Mouse (Mus musculus) E14TG2a.4 (cell line): ENCODE data around the gene Suv39h1.
A peak's percentile ranks its signal among the peaks of the same experiment; 100 is the strongest.
"Not testable (repeated sequence)": the region's sequence is repeated elsewhere in the genome, so short reads cannot be mapped to it uniquely, and the experiment has no call there.

Source experiments
- H3K27me3 ChIP-seq: 2 replicates; pipeline ENCODE4 v1.6.1; 2014; ENCODE audit warnings: low read length, control low read depth; ENCODE audit not compliant: insufficient read depth
- H3K36me3 ChIP-seq: 2 replicates; pipeline ENCODE4 v1.6.1; 2014; ENCODE audit warnings: low read length, control low read depth; ENCODE audit not compliant: insufficient read depth
- H3K4me1 ChIP-seq: replicated peaks from 2 replicates; pipeline ENCODE4 v1.6.1; 2014; ENCODE audit warnings: low read depth, low read length, control low read depth
- H3K4me3 ChIP-seq: replicated peaks from 2 replicates; pipeline ENCODE4 v1.5.1; 2014; ENCODE audit warnings: mild to moderate bottlenecking, low read length
- H3K9me3 ChIP-seq: 2 replicates; pipeline ENCODE4 v1.6.1; 2014; ENCODE audit warnings: low read length, control low read depth
- CTCF ChIP-seq: conservative IDR thresholded peaks from 2 replicates; pipeline ENCODE4 v1.5.1; 2014; ENCODE audit warnings: low read length
- NANOG ChIP-seq: IDR thresholded peaks from 2 replicates; pipeline ENCODE4 v1.6.1; 2014; ENCODE audit warnings: borderline replicate concordance, low read length, mixed read lengths
- POU5F1 ChIP-seq: IDR thresholded peaks from 2 replicates; pipeline ENCODE4 v1.6.1; 2014; ENCODE audit warnings: low read length, borderline replicate concordance

Gene Suv39h1

DNA sequence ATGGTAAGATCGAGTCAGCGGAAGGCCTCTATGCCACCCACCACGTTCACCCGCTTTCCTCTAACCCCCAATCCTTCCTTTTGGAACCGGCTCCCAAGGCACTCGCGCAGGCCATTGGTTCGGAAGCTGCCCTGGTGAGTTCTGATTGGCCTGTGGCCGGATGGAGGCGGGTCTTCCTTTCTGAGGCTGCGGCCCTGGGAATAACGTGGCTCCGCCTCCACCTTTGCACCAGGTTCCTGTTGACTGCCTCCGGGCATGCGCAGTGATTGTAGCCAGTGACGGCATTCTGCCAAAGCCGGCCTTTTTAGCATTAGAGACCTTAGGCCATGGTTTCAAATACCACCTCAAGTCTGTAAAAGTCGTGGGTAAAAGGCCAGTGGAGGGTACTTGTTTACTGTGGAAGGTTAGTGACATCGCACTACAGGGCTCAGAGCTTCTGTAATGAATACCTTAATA, 22.3 kb upstream of the Suv39h1 start:
- TF ChIP-seq CTCF, result no peak
- no peaks in the 10 kb centered on the region for H3K36me3 ChIP-seq
- no peaks in the 10 kb centered on the region for H3K9me3 ChIP-seq
- peaks cover 8% of the 10 kb centered on the region for H3K4me1 ChIP-seq
- H3K27me3 ChIP-seq, result no peaks in the 10 kb centered on the region
- H3K4me3 ChIP-seq, result peak overlapping the region; percentile 71

DNA sequence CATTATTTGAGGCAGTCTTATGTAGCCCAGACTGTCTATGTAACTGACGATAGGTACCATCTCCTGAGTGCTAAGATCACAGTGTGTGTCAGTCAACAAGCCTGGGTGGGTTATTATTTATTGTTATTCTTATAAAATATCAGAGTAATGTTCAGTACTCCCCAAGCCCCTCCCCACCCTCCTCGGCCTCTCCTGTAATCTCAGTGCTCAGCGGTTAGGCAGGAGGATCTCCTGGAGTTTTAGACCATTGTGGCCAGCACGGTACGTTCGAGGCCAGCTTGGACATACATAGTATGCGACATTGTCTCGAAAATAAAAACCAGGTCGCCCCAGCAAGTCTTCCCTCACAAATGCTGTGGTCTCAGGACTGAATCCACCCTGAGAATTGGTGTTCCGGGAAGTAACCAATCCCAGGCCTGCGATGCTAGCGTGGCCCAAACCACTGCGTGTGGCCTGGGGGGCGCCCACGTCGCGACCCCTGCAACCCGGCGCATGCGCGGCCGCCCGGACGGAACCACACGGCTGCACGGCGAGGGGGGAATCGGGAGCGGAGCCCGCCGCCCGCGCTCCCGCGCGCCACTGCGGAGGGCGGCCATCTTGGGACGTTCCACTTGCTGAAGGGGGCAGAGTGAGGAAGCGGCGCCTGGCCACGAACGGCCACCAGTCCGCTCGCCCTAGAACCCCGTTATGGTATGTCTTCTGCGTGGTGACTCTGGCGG, 21.7 kb upstream of the Suv39h1 start:
- H3K36me3 ChIP-seq, H3K9me3 ChIP-seq, H3K27me3 ChIP-seq, H3K4me1 ChIP-seq: not testable (repeated sequence)
- H3K4me3 ChIP-seq, result peak overlapping the region; percentile 68

DNA sequence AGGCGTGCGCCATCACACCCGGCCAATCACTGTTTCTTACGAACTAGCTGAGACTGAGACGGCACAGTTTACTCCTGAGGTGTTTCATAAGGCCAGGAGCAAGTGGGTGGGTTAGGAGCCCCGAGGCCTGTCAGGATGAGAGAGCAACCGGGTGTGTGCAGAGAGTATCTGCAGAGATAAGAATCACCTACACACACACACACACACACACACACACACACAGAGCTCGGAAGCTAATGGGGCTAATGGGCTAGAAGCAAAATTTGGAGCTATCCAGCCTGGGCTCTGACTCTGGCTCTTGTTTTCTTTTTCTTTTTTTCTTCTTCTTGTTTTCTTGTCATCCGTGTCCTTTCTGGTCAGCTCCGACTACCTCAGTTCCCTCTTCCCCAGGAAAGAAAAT, 21.0 kb upstream of the Suv39h1 start:
- Histone ChIP-seq H3K4me1 (peaks cover 2% of the 10 kb centered on the region), H3K4me3 (peak overlapping the region; percentile 68), H3K36me3 (no peaks in the 10 kb centered on the region), H3K27me3 (no peaks in the 10 kb centered on the region), H3K9me3 (no peaks in the 10 kb centered on the region)
- TF ChIP-seq CTCF (no peak), NANOG (no peak), POU5F1 (no peak)

DNA sequence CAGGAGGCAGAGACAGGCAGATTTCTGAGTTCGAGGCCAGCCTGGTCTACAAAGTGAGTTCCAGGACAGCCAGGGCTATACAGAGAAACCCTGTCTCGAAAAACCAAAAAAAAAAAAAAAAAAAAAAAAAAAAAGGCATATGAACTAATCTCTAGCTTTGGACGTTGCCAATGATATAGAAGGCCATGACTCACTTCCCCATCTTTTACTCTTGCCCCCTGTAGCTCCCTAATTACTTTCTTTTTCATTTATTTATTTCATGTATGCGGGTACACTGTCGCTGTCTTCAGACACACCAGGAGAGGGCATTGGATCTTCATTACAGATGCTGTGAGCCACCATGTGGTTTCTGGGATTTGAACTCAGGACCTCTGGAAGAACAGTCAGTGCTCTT, 16.4 kb upstream of the Suv39h1 start:
- not testable (repeated sequence) for H3K27me3 ChIP-seq, H3K4me3 ChIP-seq, H3K36me3 ChIP-seq, H3K4me1 ChIP-seq, H3K9me3 ChIP-seq

DNA sequence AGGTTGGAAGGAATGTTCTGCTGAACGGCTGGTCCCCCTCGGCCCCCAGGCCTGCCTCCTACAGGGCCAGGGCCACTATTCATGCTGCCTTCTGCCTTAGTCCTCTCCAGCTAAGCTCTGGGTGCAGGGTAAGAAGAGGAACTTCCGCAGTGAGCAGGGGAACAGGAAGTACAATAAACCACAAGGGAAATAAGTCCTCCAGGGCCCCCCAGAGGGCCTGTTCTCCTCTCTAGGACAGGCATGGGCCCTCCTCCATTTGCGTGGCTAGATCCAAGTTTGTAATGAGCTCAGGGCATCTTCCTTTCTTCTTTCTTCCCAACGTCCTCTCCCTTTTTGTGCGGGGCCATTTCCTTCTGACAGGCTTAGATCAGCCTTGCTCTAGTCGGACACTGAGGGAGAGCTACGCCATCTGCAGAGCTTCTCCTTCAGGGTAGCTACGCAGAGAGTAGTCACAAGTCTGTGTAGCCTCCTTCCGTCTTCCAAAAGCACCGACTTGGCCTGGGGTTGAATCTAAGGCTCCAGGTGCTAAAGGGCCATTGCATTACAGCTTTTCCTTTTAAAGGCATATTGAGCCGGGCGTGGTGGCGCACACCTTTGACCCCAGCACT, 15.9 kb upstream of the Suv39h1 start, which contains the start of gene Was:
Gene Was (minus strand): TSS at position 153 of the 608 bp plus-strand sequence.
- no peaks in the 10 kb centered on the region for H3K9me3 ChIP-seq
- H3K4me3 ChIP-seq, result no peak within 1 kb of the TSS
- no peaks in the 10 kb centered on the region for H3K4me1 ChIP-seq
- H3K36me3 ChIP-seq, result no peaks in the 10 kb centered on the region
- no peaks in the 10 kb centered on the region for H3K27me3 ChIP-seq
- TF ChIP-seq NANOG, result no peak
- no peak for TF ChIP-seq CTCF
- no peak for TF ChIP-seq POU5F1

DNA sequence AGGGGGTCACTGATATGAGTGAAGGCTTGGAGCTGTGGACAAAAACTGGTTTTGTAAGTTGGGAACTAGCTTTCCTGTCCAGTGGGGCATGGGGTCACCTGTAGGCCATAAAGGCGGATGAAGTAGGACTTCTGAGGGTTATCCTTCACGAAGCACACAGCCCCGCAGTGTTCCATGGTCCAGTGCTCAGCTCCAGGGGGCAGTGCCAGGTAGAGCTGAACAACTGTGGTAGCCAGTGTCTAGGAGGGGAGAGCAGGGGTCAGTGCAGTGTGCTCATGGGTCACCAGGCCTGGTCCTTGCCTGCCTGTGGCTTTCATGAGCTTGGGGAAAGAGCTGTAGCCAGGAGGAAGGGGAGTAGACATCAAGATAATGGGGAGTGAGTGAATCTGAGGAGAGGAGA, 15.2 kb upstream of the Suv39h1 start:
- Histone ChIP-seq H3K9me3 (no peaks in the 10 kb centered on the region), H3K4me1 (no peaks in the 10 kb centered on the region), H3K4me3 (no peak overlapping the region), H3K36me3 (no peaks in the 10 kb centered on the region), H3K27me3 (no peaks in the 10 kb centered on the region)
- TF ChIP-seq CTCF (no peak), NANOG (no peak), POU5F1 (no peak)

DNA sequence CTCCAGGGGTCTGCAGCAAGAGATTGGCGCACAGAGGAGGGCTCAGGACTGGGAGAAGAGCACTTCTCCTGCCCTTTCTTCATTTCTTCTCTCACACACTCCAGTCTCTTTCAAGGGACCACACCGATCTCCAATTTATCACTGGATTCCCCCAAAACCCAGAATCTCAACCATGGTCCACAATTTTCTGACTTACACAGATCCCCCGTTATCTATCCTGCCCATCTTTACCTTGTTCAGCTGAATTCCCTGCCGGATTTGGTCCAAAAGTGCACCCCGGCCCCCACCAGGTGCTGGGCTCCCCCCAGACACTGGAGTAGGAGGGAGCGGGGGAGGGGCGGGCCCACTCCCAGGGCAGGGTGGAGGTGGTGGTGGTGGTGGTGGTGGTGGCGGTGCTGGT, 11.1 kb upstream of the Suv39h1 start:
- TF ChIP-seq CTCF, result no peak
- no peak for TF ChIP-seq POU5F1
- no peak for TF ChIP-seq NANOG
- H3K4me1 ChIP-seq, result no peaks in the 10 kb centered on the region
- H3K4me3 ChIP-seq, result no peak overlapping the region
- H3K27me3 ChIP-seq, result no peaks in the 10 kb centered on the region
- H3K36me3 ChIP-seq, result no peaks in the 10 kb centered on the region
- H3K9me3 ChIP-seq, result no peaks in the 10 kb centered on the region

DNA sequence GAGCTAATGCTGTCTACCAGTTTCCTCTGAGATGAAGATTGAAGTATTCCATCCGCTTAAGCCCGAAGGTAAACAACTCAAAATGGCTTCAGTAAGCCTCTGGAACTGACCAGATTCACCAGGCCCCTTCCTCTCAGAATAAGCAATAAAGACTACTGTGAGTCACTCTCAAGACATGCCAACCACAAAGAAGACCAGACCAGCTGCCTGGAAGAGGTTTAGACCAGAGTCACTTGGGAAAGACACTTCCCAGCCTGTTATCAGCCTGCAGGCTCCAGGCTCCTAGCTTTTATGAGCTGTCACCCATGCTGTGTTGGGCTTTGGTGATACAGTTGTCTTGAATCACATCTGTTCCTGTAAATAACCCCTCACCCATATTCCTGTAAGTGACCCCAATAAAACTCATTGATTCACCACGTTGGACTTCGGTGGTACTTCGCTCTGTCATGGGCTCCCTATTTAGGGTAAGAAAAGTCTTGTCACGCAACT, 10.3 kb upstream of the Suv39h1 start:
- H3K27me3 ChIP-seq, result no peaks in the 10 kb centered on the region
- no peaks in the 10 kb centered on the region for H3K9me3 ChIP-seq
- no peak overlapping the region for H3K4me3 ChIP-seq
- no peaks in the 10 kb centered on the region for H3K4me1 ChIP-seq
- no peaks in the 10 kb centered on the region for H3K36me3 ChIP-seq
- no peak for TF ChIP-seq CTCF
- TF ChIP-seq NANOG, result no peak
- TF ChIP-seq POU5F1, result no peak

DNA sequence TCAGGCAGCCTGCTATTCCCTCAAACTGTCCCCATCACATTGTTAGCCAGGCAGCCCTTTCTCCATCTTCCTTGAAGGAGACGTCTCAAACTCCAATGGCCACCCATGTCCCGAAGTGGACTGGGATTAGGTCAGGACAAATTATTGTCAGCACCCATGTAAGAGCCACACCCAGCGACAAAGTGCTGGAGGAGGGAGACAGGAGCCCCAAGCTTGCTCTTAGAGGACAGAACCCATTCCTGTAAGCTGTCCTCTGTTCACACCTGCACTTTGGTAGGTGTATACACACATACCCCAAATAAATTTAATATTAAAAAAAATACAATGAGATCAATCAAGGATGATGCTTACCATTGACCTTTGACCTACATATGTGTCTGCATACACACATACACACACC, 544 bp upstream of the Suv39h1 start:
- TF ChIP-seq POU5F1, result no peak
- TF ChIP-seq NANOG, result no peak
- no peak for TF ChIP-seq CTCF
- peaks cover 28% of the 10 kb centered on the region for H3K36me3 ChIP-seq

More for the DNA sequence above, 544 bp upstream of the Suv39h1 start:
- no peaks in the 10 kb centered on the region for H3K9me3 ChIP-seq
- peaks cover 33% of the 10 kb centered on the region for H3K4me1 ChIP-seq
- peak overlapping the region; percentile 81 for H3K4me3 ChIP-seq
- H3K27me3 ChIP-seq, result peaks cover 10% of the 10 kb centered on the region; the same call in 1 of the 2 replicates
